13 mouse cellular contexts compared by ENCODE assay signal in genomic region chr17:83902091-83902490, GRCm38 (mm10). TPM values are rescaled to one million over a fixed set of nuclear protein-coding genes. Genes with fewer than 3 reads are reported as not detected.
DNase-seq lines count a peak whose midpoint lies in the region; ATAC-seq and TF ChIP-seq lines count a peak whose summit lies in the region.
"Had no signal": no experiment of that assay in that cellular context is flagged by ENCODE, and none has a peak within 500 bp of the region (broad histone marks: within the 10 kb centered on the region; RNA-seq: fewer than 3 reads in every experiment).

No protein-coding gene starts in this region.

- no peaks in the 10 kb centered on the region for H3K36me3 ChIP-seq in limb, embryonic 10.5 days
- H3K36me3 ChIP-seq: liver, embryonic 15.5 days had no signal

- H3K27ac ChIP-seq in gastrocnemius, adult 2 months, result 0 out of 2 replicates have a peak overlapping the region, but pooled peaks have one; percentile 38
- peak overlapping the region; percentile 82 for H3K27ac ChIP-seq in limb, embryonic 10.5 days
- H3K27ac ChIP-seq: liver, embryonic 15.5 days had no signal

- WGBS in limb, embryonic 10.5 days, result 17% methylated on average over 6 of the region's 6 CpGs

- no peak for ATAC-seq in frontal cortex, adult (ENCODE audit: low TSS enrichment)
- ATAC-seq: forebrain, postnatal 0 days had no signal

- H3K27me3 ChIP-seq in limb, embryonic 10.5 days (ENCODE audit: low read depth, poor library complexity, severe bottlenecking), result no peaks in the 10 kb centered on the region
- H3K27me3 ChIP-seq: liver, embryonic 15.5 days had no signal

- H3K9me3 ChIP-seq in limb, embryonic 10.5 days (replicated peaks), result no peaks in the 10 kb centered on the region
- H3K9me3 ChIP-seq: liver, embryonic 15.5 days had no signal

- DNase-seq in gastrocnemius, adult 2 months, result no peak
- DNase-seq in gastrocnemius, adult 18-20 months (ENCODE audit: low spot score), result no peak
- peak; percentile 39 for DNase-seq in retina, embryonic 14.5 days (ENCODE audit: low spot score)
- no peak for DNase-seq in retina, postnatal 1 day
- DNase-seq in limb, embryonic 10.5 days (ENCODE audit: low spot score), result no peak
- DNase-seq in layer of hippocampus, adult 9-10 months (ENCODE audit: low spot score), result no peak
- no peak for DNase-seq in cerebellum, postnatal 10 days
- DNase-seq: forebrain, postnatal 0 days; kidney, postnatal 36 days; right cerebral cortex, postnatal 25 days had no signal

- intact Hi-C loops in gastrocnemius, adult 2 months (cut with DNase I), result loop anchor here (2.0 to 10.0 kb wide), 4 partner anchors 90 to 289 kb away; no protein-coding TSS in a partner anchor

- no peak overlapping the region for H3K4me3 ChIP-seq in gastrocnemius, adult 2 months
- H3K4me3 ChIP-seq in limb, embryonic 10.5 days, result no peak overlapping the region
- H3K4me3 ChIP-seq: liver, embryonic 15.5 days; megakaryocyte, embryonic 14.5 days had no signal

- H3K4me1 ChIP-seq in limb, embryonic 10.5 days, result peaks cover 69% of the 10 kb centered on the region

- no peak for TF ChIP-seq CTCF in gastrocnemius, adult 2 months (IDR thresholded peaks at IDR 0.05)

RNA-seq across cellular contexts. Expression of gene Haao, which starts 54.3 kb away (rescaled TPM):
- total RNA-seq in gastrocnemius, adult 2 months (2021), result not detected
- total RNA-seq in gastrocnemius, adult 18-20 months (2021), result under 1 TPM in 1 of 2 experiments, not detected in 1; 0.38 TPM
- polyA plus RNA-seq in limb, embryonic 10.5 days (2016; fragmentation: Nextera tagmentation; extraction: Ambion mirVana), result 0.70 and 0.99 TPM in 2 replicates
- total RNA-seq: forebrain, postnatal 0 days had no signal
- polyA plus RNA-seq: forebrain, postnatal 0 days had no signal
